Mouse (Mus musculus): Measurements from ENCODE around the gene BC016579. TPM values are rescaled to one million over a fixed set of nuclear protein-coding genes. Genes with fewer than 3 reads are reported as not detected.

Gene BC016579
- total RNA-seq, 2 experiments from 2014 or later = not detected

- no peak for DNase-seq (ENCODE audit: low spot score in 2 of 2)
Observed at GRCm38 (mm10) chr16:45643944-45644343, 9.9 kb downstream of the BC016579 start.

GRCm38 (mm10) chr16:45641301-45641700 is 12.6 kb downstream of the BC016579 start:
- no peak for DNase-seq (ENCODE audit: low spot score in 2 of 2)

DNA sequence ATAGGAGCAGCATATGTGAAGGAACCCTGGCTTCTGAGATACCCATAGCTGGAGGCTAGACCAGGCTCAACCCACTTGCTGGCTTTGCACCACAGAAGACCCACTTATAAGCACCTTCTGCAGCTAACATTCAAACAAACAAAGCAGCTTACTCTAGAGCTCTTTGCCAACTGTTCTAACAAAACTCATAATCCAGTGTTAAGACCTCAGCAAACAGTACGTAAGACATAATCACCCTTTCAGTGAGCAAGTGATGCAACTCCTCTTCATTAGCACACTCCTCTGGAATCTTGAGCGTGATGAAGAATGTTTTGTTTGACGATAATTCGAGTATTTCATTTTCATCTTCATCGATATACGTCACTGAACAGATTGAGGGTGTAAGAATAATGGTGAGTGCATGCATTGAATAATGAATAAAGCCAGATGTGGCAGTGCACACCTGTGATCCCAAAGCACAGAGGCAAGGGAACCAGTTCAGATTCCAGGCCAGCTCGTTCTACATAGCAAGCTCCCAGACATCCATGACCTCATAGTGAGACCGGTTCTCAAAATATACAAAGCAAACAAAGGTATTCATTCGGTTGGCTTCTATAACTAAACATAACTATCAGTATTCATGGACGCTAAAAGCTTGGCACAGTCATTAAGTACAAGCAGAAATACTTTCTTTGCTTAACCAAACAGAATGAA is 13.7 kb downstream of the BC016579 start:
- DNase-seq (ENCODE audit: low spot score in 2 of 2) = no peak

- DNase-seq (ENCODE audit: low spot score in 2 of 2) = no peak
Observed at GRCm38 (mm10) chr16:45635826-45636225, 18.0 kb downstream of the BC016579 start.

DNA sequence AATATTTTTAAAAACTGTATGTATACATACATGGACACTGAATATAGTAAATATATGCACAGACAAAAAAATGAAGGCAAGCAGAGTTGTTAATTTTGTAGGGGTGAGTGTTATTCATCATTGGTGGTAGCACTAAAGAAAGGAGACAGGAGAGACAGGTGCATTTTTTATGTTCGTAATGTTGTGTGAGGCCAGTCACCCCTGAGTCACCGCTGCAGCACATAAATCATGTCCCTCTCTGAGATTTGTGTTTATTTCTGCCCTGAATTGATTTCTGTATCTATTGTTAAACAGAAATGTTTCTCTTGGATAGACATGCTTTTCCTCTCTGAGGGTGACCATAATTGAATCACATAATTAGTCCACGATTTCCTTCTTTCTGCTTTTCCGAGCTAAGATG is 21.4 kb downstream of the BC016579 start:
- no peak for DNase-seq (ENCODE audit: low spot score in 2 of 2)

- DNase-seq (ENCODE audit: low spot score in 2 of 2) = peak; percentile 24 to 51
Observed at GRCm38 (mm10) chr16:45630347-45630960, 23.4 kb downstream of the BC016579 start.

DNA sequence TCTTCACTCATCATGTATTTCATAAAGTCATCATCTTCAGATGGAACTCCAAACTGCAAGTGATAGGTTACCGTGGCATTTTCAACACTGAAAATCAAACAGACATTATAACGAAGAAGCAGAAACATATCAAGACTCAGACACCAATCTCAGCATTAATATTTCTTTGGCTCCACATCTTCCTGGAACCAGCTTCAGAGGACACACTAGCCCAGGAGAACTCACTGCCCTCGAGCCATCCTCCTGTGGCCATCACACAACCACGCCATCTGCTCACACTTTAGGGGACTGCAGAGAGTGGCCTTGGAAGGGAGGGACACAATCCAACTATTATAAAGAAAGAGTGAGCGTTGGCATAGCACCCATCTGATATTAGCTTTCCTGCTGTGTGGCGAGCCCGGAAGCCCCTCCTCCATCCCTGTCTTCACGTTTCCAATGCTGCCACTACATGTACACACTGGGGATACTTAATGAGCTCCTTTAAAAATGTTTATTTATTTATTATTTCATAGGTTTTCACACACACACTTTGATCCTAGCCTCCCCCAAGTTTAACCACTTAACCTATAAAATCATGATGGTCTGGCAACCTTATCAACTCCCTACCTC is 24.3 kb downstream of the BC016579 start:
- DNase-seq (ENCODE audit: low spot score in 2 of 2) = no peak

DNA sequence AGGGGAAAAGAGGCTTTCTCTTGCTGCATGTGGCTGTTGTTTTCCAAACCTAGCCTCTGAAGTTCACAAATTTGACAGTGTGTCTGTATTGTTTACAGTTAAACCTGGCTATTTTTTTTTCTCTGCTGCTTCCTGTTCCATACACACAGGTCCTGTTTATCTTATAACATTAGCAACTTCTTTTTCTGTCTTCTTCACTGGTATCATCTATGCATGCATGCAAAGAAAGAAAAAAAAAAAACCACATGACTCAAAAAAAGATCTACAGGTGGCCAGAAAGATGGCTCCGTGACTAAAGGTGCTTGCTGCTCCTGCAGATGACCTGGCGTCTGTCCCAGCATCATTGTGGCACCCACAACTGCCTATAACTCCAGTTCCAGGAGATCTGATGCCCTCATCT is 28.5 kb downstream of the BC016579 start:
- no peak for DNase-seq (ENCODE audit: low spot score in 2 of 2)

- DNase-seq (ENCODE audit: low spot score in 2 of 2) = no peak
Observed at GRCm38 (mm10) chr16:45624791-45625190, 29.1 kb downstream of the BC016579 start.

DNA sequence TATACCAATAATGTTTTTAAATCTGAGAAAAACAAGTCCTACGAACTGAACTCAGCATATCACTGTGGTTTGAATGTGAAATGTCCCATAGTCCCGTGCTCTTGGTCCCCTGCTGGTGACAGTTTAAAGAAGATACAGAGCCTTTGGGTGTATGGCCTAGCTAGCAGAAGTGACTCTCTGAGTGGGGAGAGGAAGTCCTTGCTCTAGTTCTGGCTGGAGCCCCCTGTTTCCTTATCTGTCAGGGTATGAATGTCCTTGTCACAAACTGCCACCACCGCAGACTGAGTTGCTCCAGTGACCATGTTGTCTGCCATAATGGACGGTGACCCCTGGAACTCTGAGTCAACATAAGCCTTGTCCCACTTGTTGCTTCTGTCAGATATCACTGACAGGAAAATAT is 30.6 kb downstream of the BC016579 start:
- no peak for DNase-seq (ENCODE audit: low spot score in 2 of 2)

DNA sequence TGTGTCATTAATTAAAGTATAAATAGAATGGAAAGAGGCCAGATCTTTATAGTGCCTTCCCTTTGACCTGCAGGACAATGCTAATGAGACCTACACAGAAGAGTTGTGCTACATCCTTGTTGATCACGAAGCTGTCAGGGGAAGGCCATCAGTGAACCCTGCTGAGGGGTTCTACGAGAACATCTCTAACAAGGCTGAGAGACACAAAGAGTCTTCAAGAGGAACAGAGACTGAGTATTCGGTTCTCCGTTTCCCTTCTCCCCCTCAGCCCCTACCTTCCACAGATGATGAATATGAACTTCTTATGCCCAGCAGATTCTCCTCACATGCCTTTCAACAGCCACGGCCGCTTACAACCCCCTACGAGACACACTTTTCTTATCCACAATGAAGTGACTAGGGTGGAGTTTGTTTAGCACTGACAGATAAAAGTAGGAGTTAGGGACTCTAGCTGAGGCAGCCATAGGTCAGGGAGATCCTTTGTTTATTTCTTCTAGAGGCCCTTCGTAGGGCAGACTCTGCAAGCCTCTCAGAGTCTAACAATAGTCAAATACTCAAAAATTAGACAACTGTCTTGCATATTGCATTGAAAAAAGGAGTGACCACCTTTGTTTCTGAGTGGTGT is 34.0 kb downstream of the BC016579 start:
- DNase-seq (ENCODE audit: low spot score in 2 of 2) = no peak

GRCm38 (mm10) chr16:45615944-45616343 is 37.9 kb downstream of the BC016579 start:
- no peak for DNase-seq (ENCODE audit: low spot score in 2 of 2)

GRCm38 (mm10) chr16:45613247-45613646 is 40.6 kb downstream of the BC016579 start:
- no peak for DNase-seq (ENCODE audit: low spot score in 2 of 2)

GRCm38 (mm10) chr16:45610267-45610666 is 43.6 kb downstream of the BC016579 start, which contains the start of gene Gcsam:
Gene Gcsam (plus strand): TSS chr16:45610380.
- DNase-seq (ENCODE audit: low spot score in 2 of 2) = no peak

DNA sequence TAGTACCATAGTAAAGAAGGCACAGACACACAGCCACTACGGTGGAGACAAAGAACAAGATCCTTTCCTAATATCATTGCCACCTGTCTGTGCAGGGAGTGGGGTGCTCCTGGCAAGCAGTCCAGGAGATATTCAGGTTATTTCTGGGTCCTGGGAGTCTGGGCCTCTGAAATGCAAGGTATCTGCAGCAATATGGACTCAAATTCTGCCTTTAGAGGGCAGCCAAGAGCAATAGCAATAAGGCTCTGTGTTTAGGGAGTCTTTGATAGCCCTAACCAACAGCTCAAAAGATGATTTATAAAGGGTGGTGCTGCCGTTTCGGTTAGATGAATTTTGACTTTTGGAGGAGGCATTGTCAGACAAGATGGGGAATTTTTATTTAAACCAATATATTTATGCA is 44.6 kb downstream of the BC016579 start:
- no peak for DNase-seq (ENCODE audit: low spot score in 2 of 2)

DNA sequence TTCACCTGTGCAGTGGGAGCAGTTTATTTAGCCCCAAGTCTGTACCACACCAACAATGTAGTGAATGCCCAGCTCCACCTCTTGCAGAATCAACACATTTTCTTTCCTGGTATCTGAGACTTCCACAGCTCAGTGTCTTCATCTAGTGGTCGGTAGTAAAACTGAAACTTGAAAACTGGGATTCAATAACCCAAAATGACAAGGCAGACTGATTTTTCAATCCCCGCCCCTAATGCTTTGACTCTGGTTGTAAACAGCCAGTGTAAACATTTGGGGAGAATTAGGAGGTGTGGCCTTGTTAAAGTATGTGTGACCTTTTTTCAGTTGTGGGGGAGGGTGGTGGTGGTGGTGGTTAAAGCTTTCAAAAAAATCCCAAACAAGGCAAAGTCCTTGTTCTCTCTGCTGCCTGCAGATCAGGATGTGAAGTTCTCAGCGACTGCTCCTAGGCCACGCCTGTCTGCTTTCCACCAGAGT is 45.4 kb downstream of the BC016579 start:
- DNase-seq (ENCODE audit: low spot score in 2 of 2) = no peak

- no peak for DNase-seq (ENCODE audit: low spot score in 2 of 2)
Observed at GRCm38 (mm10) chr16:45595494-45595893, 58.4 kb downstream of the BC016579 start.

DNA sequence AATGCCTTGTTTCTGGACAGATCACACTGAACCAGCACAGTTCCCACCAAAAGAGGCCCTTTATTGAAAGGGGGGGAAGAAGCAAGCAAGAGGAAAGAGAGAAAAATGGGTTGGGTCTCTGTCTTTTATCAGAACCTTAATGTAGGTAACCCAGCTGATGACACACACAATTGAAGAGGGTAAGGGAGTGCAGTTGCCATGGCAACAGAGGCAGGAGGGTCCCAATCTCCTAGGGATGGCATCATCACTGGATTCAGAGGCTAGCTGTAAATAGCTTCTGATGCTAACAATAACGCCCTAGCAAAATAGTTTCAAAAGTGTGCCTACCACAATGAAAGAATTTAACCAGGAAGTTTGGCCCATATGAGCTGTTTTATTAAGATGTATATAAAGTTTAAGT is 60.2 kb downstream of the BC016579 start:
- DNase-seq (ENCODE audit: low spot score in 2 of 2) = no peak

GRCm38 (mm10) chr16:45582512-45582911 is 71.4 kb downstream of the BC016579 start:
- no peak for DNase-seq (ENCODE audit: low spot score in 2 of 2)

- DNase-seq (ENCODE audit: low spot score in 2 of 2) = no peak
Observed at GRCm38 (mm10) chr16:45579883-45580282, 74.0 kb downstream of the BC016579 start.

Measured in gastrocnemius, postnatal 4 days (tissue).